Mouse (Mus musculus) c-Kit-positive CD71-positive TER-119-negative erythroid progenitor cells, embryonic 14.5 days (primary cell): ENCODE measurements around the gene Gm8122.
"Not testable (repeated sequence)": the region's sequence is repeated elsewhere in the genome, so short reads cannot be mapped to it uniquely, and the experiment has no call there.

Experiments used
- DNase-seq: peaks from one replicate; pipeline ENCODE4 v3.0.0-alpha.2; 2013; ENCODE audit warnings: low read depth

The Gm8122 gene

DNA sequence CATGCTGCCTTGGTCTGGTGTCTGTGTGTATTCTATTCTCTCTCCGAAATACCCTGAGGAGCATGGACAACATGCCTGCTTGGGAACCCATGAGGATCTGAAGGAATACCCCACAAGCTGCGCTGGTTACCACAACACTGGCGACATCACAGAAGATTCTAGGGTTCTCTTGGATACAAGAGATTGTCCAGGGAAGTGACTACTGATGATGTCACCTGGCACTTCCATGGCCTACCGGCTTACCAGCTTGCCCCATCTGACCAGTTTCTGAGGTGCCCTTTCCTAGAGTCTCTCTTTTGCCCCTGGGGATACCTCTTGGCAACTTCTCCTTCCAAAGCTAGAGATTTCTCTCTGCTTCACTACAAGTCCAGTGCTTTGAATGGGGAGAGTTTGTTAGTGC, at the start of gene Gm8122:
TSS of gene Gm8122 (minus strand) at position 101 of the 400 bp plus-strand sequence.
- not testable (repeated sequence) for DNase-seq

- DNase-seq = not testable (repeated sequence)
These were observed 43.6 kb upstream of the Gm8122 start for GRCm38 (mm10) chr14:43278681-43279080.

GRCm38 (mm10) chr14:43278146-43278545, 43.0 kb upstream of the Gm8122 start:
- not testable (repeated sequence) for DNase-seq

- not testable (repeated sequence) for DNase-seq
These were observed 42.4 kb upstream of the Gm8122 start for GRCm38 (mm10) chr14:43277468-43277867.

GRCm38 (mm10) chr14:43275752-43276151, 40.6 kb upstream of the Gm8122 start:
- not testable (repeated sequence) for DNase-seq

GRCm38 (mm10) chr14:43274986-43275511, 39.9 kb upstream of the Gm8122 start, which contains the start of gene Gm9732:
Gene Gm9732, plus strand, starts transcription at chr14:43275036.
- not testable (repeated sequence) for DNase-seq

DNA sequence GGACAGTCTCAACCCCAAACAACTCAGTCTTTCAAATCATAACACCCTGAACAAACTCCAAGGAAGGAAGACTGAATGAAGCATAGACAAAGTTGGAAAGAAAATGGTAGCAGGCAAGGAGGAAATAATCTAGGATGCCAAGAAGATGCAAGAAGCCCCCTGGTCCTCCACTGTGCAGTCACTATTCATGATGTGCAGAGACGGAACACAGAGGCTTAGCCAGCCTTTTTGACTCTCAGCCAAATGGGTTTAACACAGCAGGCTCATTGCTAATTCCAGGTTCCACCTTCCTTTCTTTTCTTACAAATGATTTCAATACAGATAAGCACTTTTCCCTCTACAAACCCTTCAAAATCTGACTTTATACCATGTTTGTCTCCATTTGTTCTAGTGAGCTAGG, 38.1 kb upstream of the Gm8122 start:
- DNase-seq = not testable (repeated sequence)

GRCm38 (mm10) chr14:43269211-43269610, 34.1 kb upstream of the Gm8122 start:
- not testable (repeated sequence) for DNase-seq

DNA sequence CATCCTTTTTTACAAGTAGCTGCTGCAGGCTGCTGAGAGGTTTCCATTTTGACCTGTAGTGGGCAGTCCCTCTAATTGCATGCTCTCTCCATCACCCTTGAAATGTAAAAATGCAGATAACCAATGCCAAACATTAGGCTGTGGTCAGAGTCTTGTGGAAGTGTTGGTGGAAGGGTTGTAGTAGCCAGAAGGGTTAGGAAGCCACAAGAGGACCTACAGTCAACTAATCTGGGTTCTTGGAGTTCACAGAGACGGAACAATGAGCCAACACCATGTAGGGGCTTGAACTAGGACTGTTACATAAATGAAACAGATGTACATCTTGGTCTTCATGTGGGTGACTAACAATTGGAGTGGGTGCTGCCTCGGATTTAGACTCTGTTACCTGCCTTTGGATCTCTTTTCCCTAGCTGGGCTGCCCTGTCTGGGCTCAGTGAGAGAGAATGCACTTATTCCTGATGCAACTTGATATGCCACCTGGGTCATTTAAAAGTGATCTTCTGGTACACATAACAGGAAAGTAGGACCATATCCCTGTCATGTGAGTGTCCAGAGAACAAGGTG, 33.5 kb upstream of the Gm8122 start:
- DNase-seq = not testable (repeated sequence)

DNA sequence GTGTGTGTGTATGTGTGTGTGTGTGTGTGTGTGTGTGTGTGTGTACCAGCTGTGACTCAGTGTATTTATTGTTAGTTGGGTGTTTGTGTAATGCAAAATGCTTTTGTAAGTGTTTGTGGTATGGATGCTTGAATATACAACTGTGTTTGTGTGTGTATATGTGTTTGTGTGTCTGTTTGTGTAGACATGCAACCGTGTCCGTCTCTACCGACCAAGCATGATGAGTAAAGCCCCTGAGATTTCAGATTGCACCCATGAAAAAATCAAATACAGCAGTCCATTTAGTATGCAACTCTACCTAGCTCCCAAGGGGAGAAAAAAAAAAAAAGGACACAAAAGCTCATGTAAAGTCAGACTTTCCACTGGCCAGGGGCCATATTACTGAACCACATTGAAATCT, 28.3 kb upstream of the Gm8122 start:
- DNase-seq = not testable (repeated sequence)

- not testable (repeated sequence) for DNase-seq
These were observed 23.2 kb upstream of the Gm8122 start, which contains the start of gene Gm8126 for GRCm38 (mm10) chr14:43258349-43258748. Gene Gm8126, plus strand, starts transcription at chr14:43258649.

DNA sequence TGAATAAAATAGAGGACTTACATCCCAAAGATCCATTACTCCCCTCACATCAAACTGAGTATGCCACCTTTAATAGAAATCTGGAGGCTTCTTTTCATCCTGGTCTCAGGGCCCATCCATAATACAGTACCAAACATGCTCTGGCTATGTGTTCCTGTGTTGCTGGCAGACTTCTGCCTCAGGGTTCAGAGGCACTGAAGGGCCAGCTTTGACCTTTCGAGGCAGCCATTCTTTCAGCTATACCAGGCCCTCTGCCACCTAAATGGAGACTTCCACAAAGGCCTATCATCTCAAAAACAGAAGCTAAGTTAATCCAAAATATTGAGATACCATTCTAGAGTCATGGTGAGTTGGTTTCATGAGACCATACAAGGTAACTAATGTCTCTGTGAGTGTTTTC, 21.4 kb upstream of the Gm8122 start:
- not testable (repeated sequence) for DNase-seq

DNA sequence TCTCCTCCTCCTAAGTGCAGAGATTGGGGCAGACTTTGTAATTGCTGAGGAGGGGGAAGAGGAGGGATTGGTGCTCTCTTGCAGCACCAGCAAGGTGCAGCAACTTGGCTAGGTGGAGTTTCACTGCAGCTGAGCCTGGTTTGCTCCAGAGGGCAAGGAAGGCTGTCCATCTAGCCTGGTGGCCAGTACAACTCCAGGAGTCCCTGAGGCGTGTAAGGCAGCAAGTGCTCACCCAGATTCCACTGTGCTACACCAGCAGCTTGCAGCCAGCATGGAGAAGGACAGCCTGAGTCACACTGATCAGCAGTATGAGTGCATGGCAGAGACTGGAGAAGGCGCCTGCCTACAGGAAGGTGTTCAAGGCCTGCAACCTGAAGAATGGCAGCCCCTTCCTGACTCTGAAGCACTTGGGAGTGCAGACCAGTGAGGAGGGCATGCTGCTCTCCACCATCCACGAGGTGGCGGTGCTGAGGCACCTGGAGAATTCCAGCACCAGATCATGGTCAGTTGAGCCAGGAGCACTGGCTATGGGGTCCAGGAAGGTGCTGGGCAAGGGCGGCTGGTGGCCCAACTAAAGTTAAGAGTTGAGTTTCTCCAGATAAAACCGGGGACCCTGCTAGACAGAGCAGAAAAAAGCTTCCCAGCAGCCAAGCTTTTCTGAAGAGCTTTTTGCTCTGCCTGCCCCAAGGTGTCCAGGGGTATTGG, 15.6 kb upstream of the Gm8122 start:
- not testable (repeated sequence) for DNase-seq

DNA sequence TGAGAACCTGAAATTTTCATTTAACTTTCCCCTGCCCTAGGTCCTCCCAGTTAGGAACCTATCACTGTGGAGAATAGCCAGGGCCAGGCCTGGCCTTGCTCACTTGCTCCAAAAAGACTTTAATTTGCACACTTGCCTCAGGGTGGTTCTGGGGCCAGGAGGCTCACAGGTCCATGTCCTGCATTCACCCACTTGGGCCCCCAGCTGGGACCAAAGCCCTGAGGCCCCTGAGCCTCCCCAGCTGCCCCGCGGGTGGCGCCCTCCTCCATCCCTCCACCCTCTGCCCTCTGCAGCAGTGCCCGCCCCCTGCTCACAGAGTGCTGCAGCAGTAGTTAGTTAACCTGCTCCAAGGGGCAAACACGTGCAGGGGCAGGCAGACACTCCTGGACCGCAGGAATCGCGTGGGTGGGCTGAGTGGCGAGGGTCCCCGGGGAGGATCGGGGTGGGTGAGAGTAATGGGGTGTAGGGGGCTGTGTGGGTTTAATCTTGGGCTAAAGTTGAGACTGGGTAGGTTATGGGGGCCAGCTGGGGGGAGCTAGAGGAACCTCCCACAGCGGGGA, 14.6 kb upstream of the Gm8122 start:
- not testable (repeated sequence) for DNase-seq

DNA sequence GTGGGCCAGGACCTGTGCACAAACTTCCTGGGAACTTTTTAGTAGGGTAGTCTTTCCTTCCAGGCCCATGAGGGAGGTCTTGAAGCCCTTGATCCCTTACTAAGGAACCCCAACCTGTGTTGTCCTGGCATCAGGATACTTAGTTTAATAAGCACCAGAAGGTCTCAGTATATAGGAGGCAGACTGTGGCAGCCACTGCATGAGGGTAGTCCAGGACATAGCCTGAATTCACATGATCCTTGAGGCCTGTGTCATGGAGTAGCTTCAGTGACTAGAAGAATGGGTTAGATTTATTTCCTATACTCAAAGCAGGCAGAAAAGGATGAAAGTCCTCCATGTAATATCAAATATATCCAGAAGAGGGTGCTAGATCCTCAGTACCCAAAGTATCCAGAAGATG, 2.7 kb upstream of the Gm8122 start:
- DNase-seq = not testable (repeated sequence)
